Mouse (Mus musculus): ENCODE data around the gene Slc51b. TPM values are rescaled to one million over a fixed set of nuclear protein-coding genes. Genes with fewer than 3 reads are reported as not detected.
A peak's percentile ranks its signal among the peaks of the same experiment; 100 is the strongest.

Gene Slc51b
- polyA plus RNA-seq, 1 experiment from 2014 or later: not detected

DNA sequence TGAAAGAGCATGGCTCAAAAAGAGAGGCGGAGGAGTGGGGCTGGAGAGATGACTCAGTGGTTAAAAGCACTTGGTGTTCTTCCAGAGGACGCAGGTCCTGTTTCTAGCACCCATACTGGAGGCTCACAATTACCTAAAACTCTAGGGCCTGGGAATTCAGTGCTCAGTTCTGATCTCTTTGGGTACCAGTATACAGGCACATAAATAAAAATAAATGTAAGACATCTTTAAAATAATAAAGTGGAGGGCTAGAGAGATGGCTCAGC lies 17.6 kb downstream of the Slc51b start:
- H3K9ac ChIP-seq (ENCODE audit: low read length): no peak overlapping the region
- H3K4me2 ChIP-seq (ENCODE audit: low read depth, severe bottlenecking): no peak overlapping the region
- no peak for DNase-seq (ENCODE audit: low spot score)
- no peaks in the 10 kb centered on the region for H3K36me3 ChIP-seq (ENCODE audit: control insufficient read depth, insufficient read depth, low read length)
- no peaks in the 10 kb centered on the region for H3K27me3 ChIP-seq (ENCODE audit: control insufficient read depth, insufficient read depth, low read length)
- no peak overlapping the region for H3K4me3 ChIP-seq (ENCODE audit: low read depth, low read length)
- no peak overlapping the region for H3K27ac ChIP-seq (replicated peaks; ENCODE audit: low read depth, low read length)
- WGBS: 78% methylated on average over 2 of the region's 2 CpGs
- H3K9me3 ChIP-seq (ENCODE audit: control insufficient read depth, low read length): no peaks in the 10 kb centered on the region
- no peaks in the 10 kb centered on the region for H3K4me1 ChIP-seq (ENCODE audit: control insufficient read depth, insufficient read depth, low read length)
- no peak for ATAC-seq (ENCODE audit: insufficient number of reproducible peaks, low FRiP score, low TSS enrichment, low read depth)

DNA sequence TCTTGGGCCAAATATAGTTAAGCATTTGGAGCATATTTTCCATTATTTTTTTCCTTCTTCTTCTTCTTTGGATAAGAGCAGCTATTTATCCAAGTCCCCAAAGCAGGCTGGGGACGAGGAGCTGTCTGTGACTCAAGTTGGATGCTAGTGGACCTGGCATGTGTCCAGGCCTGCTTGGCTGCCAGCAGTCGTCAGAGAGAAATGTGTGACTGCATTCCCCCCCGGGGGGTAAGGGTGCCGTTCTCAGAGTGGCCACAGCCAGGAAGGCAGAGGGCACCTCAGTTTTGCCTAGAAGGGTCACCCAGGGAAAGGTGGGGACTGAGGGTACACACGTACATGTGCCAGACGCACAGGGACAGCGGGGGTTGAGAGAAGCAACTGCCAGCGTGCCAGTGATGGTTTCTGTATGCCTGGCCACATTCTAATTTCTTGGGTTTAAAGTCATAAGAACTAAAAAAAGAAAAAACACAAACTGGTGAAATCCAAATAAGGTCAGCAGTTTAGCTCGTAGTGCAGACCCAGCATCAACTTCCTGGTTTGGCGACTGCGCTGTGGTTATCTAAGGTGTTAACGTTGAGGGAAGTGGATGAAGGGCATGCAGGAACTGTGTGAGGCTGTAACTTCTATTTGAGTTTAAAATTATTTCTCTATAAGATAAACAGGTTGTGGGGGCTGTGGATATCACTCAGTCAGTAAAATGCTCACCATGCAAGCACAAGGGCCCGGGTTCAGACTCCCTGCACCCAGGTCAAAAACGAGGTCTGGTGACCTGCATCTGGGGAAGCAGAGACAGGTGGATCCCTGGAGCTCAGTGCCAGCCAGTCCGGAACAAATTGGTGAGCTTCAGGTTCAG lies 18.2 kb downstream of the Slc51b start:
- Histone ChIP-seq H3K4me3 (ENCODE audit: low read depth, low read length) (no peak overlapping the region), H3K4me1 (ENCODE audit: control insufficient read depth, insufficient read depth, low read length) (no peaks in the 10 kb centered on the region), H3K27me3 (ENCODE audit: control insufficient read depth, insufficient read depth, low read length) (no peaks in the 10 kb centered on the region), H3K9ac (ENCODE audit: low read length) (no peak overlapping the region), H3K27ac (replicated peaks; ENCODE audit: low read depth, low read length) (no peak overlapping the region), H3K36me3 (ENCODE audit: control insufficient read depth, insufficient read depth, low read length) (no peaks in the 10 kb centered on the region), H3K4me2 (ENCODE audit: low read depth, severe bottlenecking) (no peak overlapping the region), H3K9me3 (ENCODE audit: control insufficient read depth, low read length) (no peaks in the 10 kb centered on the region)
- WGBS: 75% methylated on average over 15 of the region's 15 CpGs
- ATAC-seq (ENCODE audit: insufficient number of reproducible peaks, low FRiP score, low TSS enrichment, low read depth) (no peak), DNase-seq (ENCODE audit: low spot score) (no peak)

DNA sequence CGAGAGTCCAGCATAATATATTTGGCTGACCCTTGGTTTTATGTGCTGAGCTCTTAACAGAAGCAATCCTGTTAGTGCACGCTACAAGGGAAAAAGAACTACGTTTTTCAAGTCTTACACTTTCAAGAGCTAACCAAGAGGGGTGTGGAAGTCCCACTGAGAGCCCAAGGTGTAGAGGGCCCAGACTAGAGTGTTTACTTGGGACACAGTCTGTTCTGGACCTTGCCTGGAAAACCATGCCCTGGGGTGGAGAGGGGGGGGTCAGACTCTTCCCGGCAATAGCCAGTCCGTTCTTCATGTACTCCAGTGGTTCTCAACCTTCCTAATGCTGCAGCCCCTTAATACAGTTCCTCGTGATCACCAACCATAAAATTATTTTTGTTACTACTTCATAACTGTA lies 22.8 kb downstream of the Slc51b start:
- Histone ChIP-seq H3K9ac (ENCODE audit: low read length) (no peak overlapping the region), H3K4me1 (ENCODE audit: control insufficient read depth, insufficient read depth, low read length) (no peaks in the 10 kb centered on the region), H3K27me3 (ENCODE audit: control insufficient read depth, insufficient read depth, low read length) (no peaks in the 10 kb centered on the region), H3K9me3 (ENCODE audit: control insufficient read depth, low read length) (no peaks in the 10 kb centered on the region), H3K4me3 (ENCODE audit: low read depth, low read length) (no peak overlapping the region), H3K27ac (replicated peaks; ENCODE audit: low read depth, low read length) (no peak overlapping the region), H3K36me3 (ENCODE audit: control insufficient read depth, insufficient read depth, low read length) (no peaks in the 10 kb centered on the region), H3K4me2 (ENCODE audit: low read depth, severe bottlenecking) (no peak overlapping the region)
- DNase-seq (ENCODE audit: low spot score) (no peak), ATAC-seq (ENCODE audit: insufficient number of reproducible peaks, low FRiP score, low TSS enrichment, low read depth) (no peak)
- WGBS: 90% methylated on average over 6 of the region's 6 CpGs

DNA sequence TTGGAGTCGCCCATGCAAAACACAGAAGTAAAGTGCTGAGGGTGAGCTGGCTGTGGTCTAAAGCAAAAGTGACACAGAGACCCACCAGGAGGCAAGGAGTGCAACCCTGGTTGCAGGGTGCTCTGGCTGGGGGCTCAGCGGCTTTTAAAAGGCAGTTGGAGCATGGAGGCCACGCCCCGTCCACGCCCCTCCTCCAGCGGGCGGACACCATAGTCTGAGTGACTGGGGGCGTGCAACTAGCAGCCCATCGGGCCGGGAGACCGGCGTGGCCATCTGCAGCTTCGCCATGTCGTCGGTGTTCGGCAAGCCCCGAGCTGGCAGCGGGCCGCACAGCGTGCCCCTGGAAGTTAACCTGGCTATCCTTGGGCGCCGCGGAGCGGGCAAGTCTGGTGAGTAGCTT lies 24.5 kb downstream of the Slc51b start, which contains the start of gene Rasl12:
Rasl12 (plus strand) TSS at position 228 of the 400 bp plus-strand sequence.
- H3K4me1 ChIP-seq (ENCODE audit: control insufficient read depth, insufficient read depth, low read length): no peaks in the 10 kb centered on the region
- no peaks in the 10 kb centered on the region for H3K36me3 ChIP-seq (ENCODE audit: control insufficient read depth, insufficient read depth, low read length)
- no peaks in the 10 kb centered on the region for H3K27me3 ChIP-seq (ENCODE audit: control insufficient read depth, insufficient read depth, low read length)
- H3K9ac ChIP-seq (ENCODE audit: low read length): peak within 1 kb of the TSS; percentile 69
- under 1% methylated on average over 24 of the region's 24 CpGs for WGBS
- H3K4me2 ChIP-seq (ENCODE audit: low read depth, severe bottlenecking): peak within 1 kb of the TSS; percentile 80
- ATAC-seq (ENCODE audit: insufficient number of reproducible peaks, low FRiP score, low TSS enrichment, low read depth) (peak; percentile 68; the same call in 1 of the 2 replicates), DNase-seq (ENCODE audit: low spot score) (peak; percentile 88)
- peak within 1 kb of the TSS; percentile 45 for H3K4me3 ChIP-seq (ENCODE audit: low read depth, low read length)
- H3K9me3 ChIP-seq (ENCODE audit: control insufficient read depth, low read length): no peaks in the 10 kb centered on the region
- no peak within 1 kb of the TSS for H3K27ac ChIP-seq (replicated peaks; ENCODE audit: low read depth, low read length)

DNA sequence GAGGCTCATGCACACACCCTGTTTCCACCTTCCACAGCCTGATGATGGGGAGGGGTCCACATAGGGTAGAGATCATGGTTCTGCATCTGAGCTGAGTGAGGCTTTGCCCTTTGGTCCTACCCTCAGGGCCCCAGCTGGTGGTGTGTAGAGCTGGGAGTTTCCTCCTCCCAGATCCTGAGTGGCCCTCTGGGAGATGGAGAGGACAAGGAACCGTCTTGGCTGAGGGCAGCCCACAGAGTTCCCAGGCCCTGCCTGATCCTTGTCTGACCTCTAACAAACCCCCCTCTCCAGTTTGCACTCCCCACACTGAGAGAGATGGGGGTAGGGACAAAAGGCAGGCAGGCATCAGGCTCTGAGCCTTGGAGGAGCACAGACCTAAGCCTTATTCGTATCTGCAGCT lies 28.4 kb downstream of the Slc51b start:
- peaks cover 4% of the 10 kb centered on the region for H3K9me3 ChIP-seq (ENCODE audit: control insufficient read depth, low read length)
- DNase-seq (ENCODE audit: low spot score): no peak
- no peak overlapping the region for H3K27ac ChIP-seq (replicated peaks; ENCODE audit: low read depth, low read length)
- peaks cover 30% of the 10 kb centered on the region for H3K27me3 ChIP-seq (ENCODE audit: control insufficient read depth, insufficient read depth, low read length)
- no peak overlapping the region for H3K4me2 ChIP-seq (ENCODE audit: low read depth, severe bottlenecking)
- H3K4me3 ChIP-seq (ENCODE audit: low read depth, low read length): no peak overlapping the region
- H3K4me1 ChIP-seq (ENCODE audit: control insufficient read depth, insufficient read depth, low read length): no peaks in the 10 kb centered on the region
- WGBS: 73% methylated on average over 2 of the region's 2 CpGs
- no peak overlapping the region for H3K9ac ChIP-seq (ENCODE audit: low read length)
- no peaks in the 10 kb centered on the region for H3K36me3 ChIP-seq (ENCODE audit: control insufficient read depth, insufficient read depth, low read length)
- ATAC-seq (ENCODE audit: insufficient number of reproducible peaks, low FRiP score, low TSS enrichment, low read depth): no peak

DNA sequence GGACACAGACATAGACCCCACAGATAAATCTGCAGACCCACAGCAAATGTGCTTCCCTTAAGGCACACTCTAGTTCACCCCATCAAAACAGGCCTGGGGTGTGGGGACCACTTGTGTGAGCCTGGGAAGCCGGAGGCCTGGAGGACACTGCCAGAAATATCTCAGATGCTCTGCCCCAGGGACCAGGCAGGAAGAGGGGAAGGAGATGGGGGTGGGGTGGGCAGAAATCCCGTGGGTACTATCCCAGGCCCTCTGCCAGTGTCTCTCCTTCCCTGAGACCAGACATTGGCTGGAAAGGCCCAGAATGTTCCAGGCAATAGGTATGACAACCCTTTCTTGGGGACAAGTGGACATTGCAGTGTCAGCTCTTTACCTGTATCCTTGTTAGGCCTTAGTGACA lies 29.1 kb downstream of the Slc51b start:
- ATAC-seq (ENCODE audit: insufficient number of reproducible peaks, low FRiP score, low TSS enrichment, low read depth) (no peak), DNase-seq (ENCODE audit: low spot score) (no peak)
- Histone ChIP-seq H3K4me2 (ENCODE audit: low read depth, severe bottlenecking) (no peak overlapping the region), H3K9ac (ENCODE audit: low read length) (no peak overlapping the region), H3K9me3 (ENCODE audit: control insufficient read depth, low read length) (peaks cover 4% of the 10 kb centered on the region), H3K4me3 (ENCODE audit: low read depth, low read length) (no peak overlapping the region), H3K4me1 (ENCODE audit: control insufficient read depth, insufficient read depth, low read length) (no peaks in the 10 kb centered on the region), H3K27me3 (ENCODE audit: control insufficient read depth, insufficient read depth, low read length) (peaks cover 30% of the 10 kb centered on the region), H3K27ac (replicated peaks; ENCODE audit: low read depth, low read length) (no peak overlapping the region), H3K36me3 (ENCODE audit: control insufficient read depth, insufficient read depth, low read length) (no peaks in the 10 kb centered on the region)
- 63% methylated on average over 2 of the region's 2 CpGs for WGBS

DNA sequence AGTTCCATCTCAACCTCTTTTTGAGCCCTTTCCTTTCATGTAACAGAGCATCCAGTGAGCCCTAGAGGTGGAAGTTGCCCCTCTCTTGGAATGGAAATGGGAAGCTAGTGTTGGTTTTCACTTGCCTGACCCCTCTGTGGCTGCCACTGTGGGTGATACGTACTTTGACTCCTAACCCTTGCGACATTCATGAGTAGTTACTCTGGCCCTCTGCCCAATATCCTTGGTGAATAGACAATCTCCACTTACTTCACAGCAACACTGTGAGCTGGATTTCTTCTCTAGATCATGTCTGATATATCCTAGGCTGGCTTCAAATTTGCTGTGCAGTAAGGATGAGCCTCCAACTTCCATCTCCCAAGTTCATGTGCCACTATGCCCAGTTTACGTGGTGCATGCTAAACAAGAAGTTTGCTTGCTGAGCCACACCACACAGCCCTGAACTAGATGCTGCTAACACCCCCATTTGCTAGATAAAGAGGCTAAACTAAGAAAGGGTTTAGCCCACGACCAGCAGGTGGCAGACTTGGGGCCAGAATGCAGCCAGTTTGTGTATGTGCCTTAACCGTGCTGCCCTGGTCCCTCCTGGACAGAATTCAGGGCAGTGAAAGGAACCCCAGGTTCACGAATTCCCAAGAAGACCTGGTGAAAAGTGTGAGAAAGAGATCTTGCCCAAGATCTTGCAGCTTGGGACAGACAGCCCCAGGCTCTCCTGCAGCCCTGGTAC lies 30.0 kb downstream of the Slc51b start:
- no peaks in the 10 kb centered on the region for H3K36me3 ChIP-seq (ENCODE audit: control insufficient read depth, insufficient read depth, low read length)
- WGBS: 30% methylated on average over 6 of the region's 6 CpGs
- H3K4me3 ChIP-seq (ENCODE audit: low read depth, low read length): no peak overlapping the region
- H3K27me3 ChIP-seq (ENCODE audit: control insufficient read depth, insufficient read depth, low read length): peaks cover 30% of the 10 kb centered on the region
- ATAC-seq (ENCODE audit: insufficient number of reproducible peaks, low FRiP score, low TSS enrichment, low read depth): no peak
- no peak overlapping the region for H3K4me2 ChIP-seq (ENCODE audit: low read depth, severe bottlenecking)
- no peak overlapping the region for H3K27ac ChIP-seq (replicated peaks; ENCODE audit: low read depth, low read length)
- H3K9ac ChIP-seq (ENCODE audit: low read length): no peak overlapping the region
- H3K9me3 ChIP-seq (ENCODE audit: control insufficient read depth, low read length): peaks cover 4% of the 10 kb centered on the region
- no peaks in the 10 kb centered on the region for H3K4me1 ChIP-seq (ENCODE audit: control insufficient read depth, insufficient read depth, low read length)
- DNase-seq (ENCODE audit: low spot score): peak; percentile 83

DNA sequence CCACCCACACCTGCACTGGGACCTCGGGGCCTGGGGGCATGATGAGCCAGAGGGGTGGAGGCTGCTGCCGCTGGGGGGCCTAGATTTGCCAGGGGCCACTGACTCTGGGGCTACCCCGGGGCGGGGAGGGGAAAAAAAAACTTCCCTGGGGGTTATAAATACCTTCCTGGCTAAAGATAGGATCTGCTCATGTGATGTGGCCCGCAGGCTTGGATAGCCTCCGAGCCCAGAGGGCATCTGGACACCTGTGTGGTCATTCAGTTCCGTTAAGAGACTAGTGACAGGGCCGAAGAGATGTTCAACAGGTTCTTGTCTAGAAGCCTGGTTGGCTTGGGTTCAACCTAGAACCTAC lies 31.2 kb downstream of the Slc51b start, which contains the start of gene Kbtbd13:
Kbtbd13 (minus strand) TSS at position 40 of the 352 bp plus-strand sequence.
- H3K4me2 ChIP-seq (ENCODE audit: low read depth, severe bottlenecking): peak within 1 kb of the TSS; percentile 66
- H3K4me1 ChIP-seq (ENCODE audit: control insufficient read depth, insufficient read depth, low read length): no peaks in the 10 kb centered on the region
- H3K27me3 ChIP-seq (ENCODE audit: control insufficient read depth, insufficient read depth, low read length): peaks cover 30% of the 10 kb centered on the region
- H3K9ac ChIP-seq (ENCODE audit: low read length): peak within 1 kb of the TSS; percentile 41
- DNase-seq (ENCODE audit: low spot score) (no peak), ATAC-seq (ENCODE audit: insufficient number of reproducible peaks, low FRiP score, low TSS enrichment, low read depth) (no peak)
- H3K9me3 ChIP-seq (ENCODE audit: control insufficient read depth, low read length): peaks cover 4% of the 10 kb centered on the region
- H3K27ac ChIP-seq (replicated peaks; ENCODE audit: low read depth, low read length): no peak within 1 kb of the TSS
- H3K36me3 ChIP-seq (ENCODE audit: control insufficient read depth, insufficient read depth, low read length): no peaks in the 10 kb centered on the region
- peak within 1 kb of the TSS; percentile 40 for H3K4me3 ChIP-seq (ENCODE audit: low read depth, low read length)
- WGBS: 35% methylated on average over 8 of the region's 8 CpGs

Data from limb, embryonic 11.5 days (tissue).